Mouse (Mus musculus) lung, postnatal 0 days (tissue): Measurements from ENCODE around the gene Gm21954.

Experiments used
- CTCF ChIP-seq: IDR thresholded peaks from 2 replicates; pipeline ENCODE4 v1.5.1; 2016; ENCODE audit warnings: antibody characterized with exemption, mild to moderate bottlenecking
- EP300 ChIP-seq: IDR thresholded peaks from 2 replicates; pipeline ENCODE4 v1.6.1; 2016; ENCODE audit warnings: antibody characterized with exemption, mild to moderate bottlenecking, control low read depth

- TF ChIP-seq CTCF (no peak), EP300 (peak; percentile 75; the same call in 1 of the 2 replicates)
Observed at GRCm38 (mm10) chr3:55452464-55452863, 19.5 kb downstream of the Gm21954 start.
